Mouse (Mus musculus) midbrain, embryonic 11.5 days (tissue): ENCODE results near the gene Gna12. TPM values are rescaled to one million over a fixed set of nuclear protein-coding genes. Genes with fewer than 3 reads are reported as not detected.

Experiments
- ATAC-seq: fragments of 200-750 bp; cut with Nextera tagmentation; 2 replicates; pipeline ENCODE4 v1.8.0; 2017; ENCODE audit warnings: moderate TSS enrichment, moderate library complexity; ENCODE audit not compliant: low FRiP score
- DNase-seq: peaks from one replicate; pipeline ENCODE4 v3.0.0; 2015; ENCODE audit warnings: low spot score; ENCODE audit errors: missing footprints
- H3K27ac ChIP-seq: fragments of 300-500 bp; sonication (generic); 2 replicates; pipeline ENCODE4 v1.5.1; 2014; ENCODE audit warnings: low read depth, low read length
- H3K27me3 ChIP-seq: fragments of 300-500 bp; sonication (generic); 2 replicates; pipeline ENCODE4 v1.6.1; 2014; ENCODE audit warnings: mild to moderate bottlenecking, low read length, moderate library complexity, mixed read lengths; ENCODE audit not compliant: control insufficient read depth, insufficient read depth
- H3K36me3 ChIP-seq: fragments of 300-500 bp; sonication (generic); 2 replicates; pipeline ENCODE4 v1.6.1; 2014; ENCODE audit warnings: mild to moderate bottlenecking, low read length, moderate library complexity, mixed read lengths; ENCODE audit not compliant: control insufficient read depth, insufficient read depth
- H3K4me1 ChIP-seq: fragments of 300-500 bp; sonication (generic); 2 replicates; pipeline ENCODE4 v1.6.1; 2014; ENCODE audit warnings: low read length; ENCODE audit not compliant: control insufficient read depth, insufficient read depth
- H3K4me2 ChIP-seq: fragments of 300-500 bp; sonication (generic); 2 replicates; pipeline ENCODE4 v1.6.1; 2014; ENCODE audit warnings: mild to moderate bottlenecking, moderate library complexity
- H3K4me3 ChIP-seq: fragments of 300-500 bp; sonication (generic); 2 replicates; pipeline ENCODE4 v1.5.1; 2014; ENCODE audit warnings: low read depth, low read length
- H3K9ac ChIP-seq: fragments of 300-500 bp; sonication (generic); 2 replicates; pipeline ENCODE4 v1.6.1; 2014; ENCODE audit warnings: low read length
- H3K9me3 ChIP-seq: fragments of 300-500 bp; sonication (generic); 2 replicates; pipeline ENCODE4 v1.6.1; 2016; ENCODE audit warnings: low read length; ENCODE audit not compliant: control insufficient read depth
- WGBS: fragments of 180-500 bp; shearing (Covaris S2); extraction: QIAGEN DNeasy Blood & Tissue Kit; methylation state at CpG from one replicate; pipeline ENCODE4 v1.1.7; 2014; 5-methylcytosine and 5-hydroxymethylcytosine counted together
- polyA plus RNA-seq: library from polyadenylated mRNA; unstranded; fragments of >200 nt; fragmentation: Nextera tagmentation; extraction: Ambion mirVana; gene quantifications from 2 replicates; pipeline ENCODE4 v1.2.1, GENCODE M21; 2014

Gene Gna12
- polyA plus RNA-seq, 1 experiment from 2014 or later: 33.4 TPM

DNA sequence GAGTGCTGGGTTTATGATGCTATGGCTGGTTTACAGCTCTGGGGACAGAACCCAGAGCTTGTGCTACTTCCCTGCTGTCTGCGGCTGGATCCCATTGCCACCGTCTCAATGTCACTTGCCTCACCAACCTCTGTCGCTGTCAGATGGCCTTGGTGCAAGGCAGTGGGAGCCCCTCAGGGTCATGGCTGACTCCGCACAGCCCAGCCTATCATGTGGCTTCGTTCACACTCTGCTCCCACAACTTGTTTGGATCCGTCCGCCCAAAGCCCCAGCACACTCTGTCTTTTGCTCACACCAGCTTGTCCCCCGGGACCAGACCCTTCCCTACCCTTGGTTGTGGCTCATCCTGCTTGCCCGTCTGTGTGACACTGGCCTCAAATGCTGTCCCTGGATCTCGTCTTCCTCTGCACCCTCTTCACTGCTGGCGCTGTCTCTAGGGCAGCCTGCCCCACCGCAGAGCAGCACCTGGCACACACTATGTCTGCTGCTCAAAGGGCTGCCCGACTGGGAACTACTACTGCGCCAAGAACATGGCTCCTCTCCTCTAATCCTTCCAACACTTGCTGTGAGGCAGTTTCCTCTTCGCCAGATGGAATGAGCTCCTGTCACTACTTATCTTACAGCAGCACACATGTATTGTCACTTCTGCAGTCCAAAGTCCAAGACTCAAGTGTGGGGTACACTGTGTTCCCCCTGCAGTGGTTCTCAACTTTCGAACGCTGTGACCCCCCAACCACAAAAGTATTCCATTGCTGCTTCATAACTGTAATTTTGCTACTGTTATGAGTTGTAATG, 103.1 kb downstream of the Gna12 start:
- H3K9me3 ChIP-seq: no peaks in the 10 kb centered on the region
- DNase-seq (no peak), ATAC-seq (no peak)
- no peaks in the 10 kb centered on the region for H3K27me3 ChIP-seq
- no peak overlapping the region for H3K4me3 ChIP-seq
- no peaks in the 10 kb centered on the region for H3K36me3 ChIP-seq
- no peak overlapping the region for H3K27ac ChIP-seq
- H3K4me2 ChIP-seq: no peak overlapping the region
- no peaks in the 10 kb centered on the region for H3K4me1 ChIP-seq
- H3K9ac ChIP-seq: no peak overlapping the region
- WGBS: 87% methylated on average over 17 of the region's 17 CpGs

DNA sequence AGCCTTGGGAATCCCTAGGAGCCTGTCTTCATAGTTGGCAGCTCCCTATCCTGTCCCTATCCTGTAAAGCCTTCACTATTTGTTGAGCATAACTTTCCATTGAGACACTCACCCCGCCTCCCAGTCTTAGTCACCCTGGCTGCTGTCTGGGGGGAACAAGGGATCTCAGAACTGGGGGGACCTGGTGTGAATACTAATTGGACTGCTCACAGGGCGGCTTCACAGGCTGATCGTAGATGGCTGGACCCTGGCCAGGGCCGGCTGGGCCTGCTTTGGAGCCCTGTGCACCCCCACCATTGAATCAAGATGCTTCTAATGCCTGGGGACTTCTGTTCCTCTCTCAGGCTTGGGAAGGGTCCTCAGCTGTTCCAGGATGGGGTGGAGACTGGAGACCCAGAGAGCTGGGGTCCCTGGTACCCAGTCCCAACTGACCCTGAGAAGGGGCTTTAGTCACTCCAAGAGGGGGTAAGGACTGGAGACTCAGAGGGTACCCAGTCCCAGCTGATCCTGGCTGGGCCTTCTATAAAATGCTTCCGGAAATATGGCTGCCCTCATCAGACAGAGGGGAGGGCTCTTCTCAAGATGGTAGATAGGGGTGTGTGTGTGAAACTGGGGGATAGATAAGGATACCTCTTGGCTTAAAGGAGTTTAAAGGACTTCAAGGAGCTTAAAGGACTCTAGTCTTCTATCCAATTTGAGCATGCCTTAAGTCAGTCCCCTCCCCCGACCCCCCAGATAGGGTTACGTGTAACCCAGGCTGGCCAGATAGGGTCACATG, 104.0 kb downstream of the Gna12 start:
- H3K36me3 ChIP-seq: no peaks in the 10 kb centered on the region
- no peak overlapping the region for H3K4me2 ChIP-seq
- no peaks in the 10 kb centered on the region for H3K27me3 ChIP-seq
- WGBS: 82% methylated on average over 7 of the region's 7 CpGs
- no peak overlapping the region for H3K4me3 ChIP-seq
- ATAC-seq (no peak), DNase-seq (no peak)
- H3K9ac ChIP-seq: no peak overlapping the region
- H3K9me3 ChIP-seq: no peaks in the 10 kb centered on the region
- H3K4me1 ChIP-seq: no peaks in the 10 kb centered on the region
- H3K27ac ChIP-seq: no peak overlapping the region

DNA sequence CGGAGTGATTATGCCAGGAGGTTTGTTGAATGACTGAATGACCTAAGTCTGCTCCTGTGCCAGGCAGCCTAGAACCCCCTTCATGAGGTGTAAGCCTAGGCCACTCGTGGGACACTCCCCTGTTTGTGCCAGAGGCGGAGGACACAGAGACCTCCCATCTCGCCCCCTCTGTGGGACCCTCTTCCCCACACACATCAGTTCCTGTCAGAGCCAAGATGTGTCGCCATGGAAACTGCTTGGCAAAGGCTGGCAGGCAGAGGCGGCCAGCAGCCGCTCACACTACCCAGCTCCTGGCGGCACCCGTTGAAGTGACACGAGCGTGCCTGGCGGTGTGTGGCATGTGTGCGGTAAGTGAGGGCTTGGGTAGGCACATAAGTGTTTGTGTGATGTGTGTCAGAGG, 106.4 kb downstream of the Gna12 start, which contains the start of gene Amz1:
Amz1 (plus strand) TSS at position 306 of the 400 bp plus-strand sequence.
- Histone ChIP-seq H3K27me3 (no peaks in the 10 kb centered on the region), H3K4me1 (no peaks in the 10 kb centered on the region), H3K4me2 (no peak within 1 kb of the TSS), H3K4me3 (no peak within 1 kb of the TSS), H3K9me3 (no peaks in the 10 kb centered on the region), H3K27ac (no peak within 1 kb of the TSS), H3K9ac (no peak within 1 kb of the TSS), H3K36me3 (0 out of 2 replicates have a peak, but pooled peaks cover 2% of the 10 kb centered on the region)
- 78% methylated on average over 13 of the region's 13 CpGs for WGBS
- DNase-seq: no peak
- ATAC-seq: no peak

DNA sequence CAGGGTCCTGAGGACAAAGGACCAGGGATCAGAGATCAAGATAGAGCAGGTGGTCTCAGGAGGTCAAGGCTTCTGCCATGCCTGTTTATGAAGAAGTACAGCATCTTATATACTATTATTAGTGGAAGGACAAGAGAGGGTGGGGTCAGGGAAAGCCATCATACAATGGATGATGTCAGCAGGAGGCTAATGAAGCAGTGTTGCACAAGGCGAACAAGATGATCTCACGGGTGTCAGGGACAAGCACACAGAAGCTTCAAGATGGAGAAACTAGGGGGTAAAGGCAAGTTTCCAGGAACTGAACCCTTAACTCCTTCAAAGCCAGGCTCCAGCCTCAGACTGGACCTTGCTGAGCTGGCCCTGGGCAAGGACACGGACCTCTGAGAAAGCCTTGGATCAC, 108.1 kb downstream of the Gna12 start:
- DNase-seq: no peak
- peaks cover 11% of the 10 kb centered on the region; the same call in 1 of the 2 replicates for H3K36me3 ChIP-seq
- H3K4me1 ChIP-seq: no peaks in the 10 kb centered on the region
- 80% methylated on average over 3 of the region's 3 CpGs for WGBS
- no peaks in the 10 kb centered on the region for H3K27me3 ChIP-seq
- H3K27ac ChIP-seq: no peak overlapping the region
- no peak overlapping the region for H3K4me3 ChIP-seq
- ATAC-seq: no peak
- H3K4me2 ChIP-seq: no peak overlapping the region
- no peak overlapping the region for H3K9ac ChIP-seq
- H3K9me3 ChIP-seq: no peaks in the 10 kb centered on the region

DNA sequence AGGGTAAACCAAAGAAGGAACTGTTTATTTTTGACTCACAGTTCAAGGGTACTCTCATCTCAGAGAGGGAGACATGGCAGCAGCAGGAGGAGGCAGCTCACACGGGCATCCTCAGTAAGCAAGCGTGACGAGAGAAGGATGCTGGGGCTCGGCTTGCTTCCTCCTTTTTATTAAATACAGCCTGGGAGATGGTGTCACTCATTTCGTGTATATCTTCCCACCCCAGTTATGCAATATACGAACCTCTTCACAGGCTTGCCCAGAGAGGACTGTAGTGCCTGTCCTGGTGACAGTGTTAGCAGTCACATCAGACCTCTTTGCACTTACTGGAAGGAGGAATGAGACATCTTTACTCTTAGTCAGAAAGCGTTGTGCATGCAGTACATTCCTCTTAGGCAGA, 109.5 kb downstream of the Gna12 start:
- Histone ChIP-seq H3K4me2 (no peak overlapping the region), H3K36me3 (peaks cover 13% of the 10 kb centered on the region; the same call in 1 of the 2 replicates), H3K9ac (no peak overlapping the region), H3K27me3 (no peaks in the 10 kb centered on the region), H3K9me3 (no peaks in the 10 kb centered on the region), H3K4me1 (no peaks in the 10 kb centered on the region), H3K27ac (no peak overlapping the region), H3K4me3 (no peak overlapping the region)
- DNase-seq (no peak), ATAC-seq (no peak)
- WGBS: 81% methylated on average over 7 of the region's 7 CpGs

DNA sequence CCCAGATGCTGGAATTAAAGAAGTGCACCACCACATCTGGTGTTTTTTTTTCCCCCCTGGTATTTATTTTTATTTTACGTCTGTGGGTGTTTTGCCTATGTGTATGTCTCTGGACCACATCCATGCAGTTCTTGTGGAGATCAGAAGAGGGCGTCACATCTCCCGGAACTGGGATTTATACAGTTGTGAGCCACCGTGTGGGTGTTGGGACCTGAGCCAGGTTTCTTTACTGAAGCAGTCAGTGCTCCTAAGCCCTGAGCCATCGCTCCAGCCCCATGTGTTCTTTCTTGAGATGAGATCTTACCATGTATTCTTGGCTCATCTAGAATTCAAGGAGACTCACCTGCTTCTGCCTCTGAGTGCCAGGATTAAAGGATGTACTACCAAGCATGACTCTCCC, 119.2 kb downstream of the Gna12 start:
- ATAC-seq (no peak), DNase-seq (no peak)
- no peak overlapping the region for H3K27ac ChIP-seq
- no peaks in the 10 kb centered on the region for H3K27me3 ChIP-seq
- H3K4me1 ChIP-seq: 0 out of 2 replicates have a peak, but pooled peaks cover under 1% of the 10 kb centered on the region
- WGBS: 88% methylated on average over 5 of the region's 5 CpGs
- no peak overlapping the region for H3K9ac ChIP-seq
- H3K36me3 ChIP-seq: peaks cover 18% of the 10 kb centered on the region
- no peak overlapping the region for H3K4me2 ChIP-seq
- no peaks in the 10 kb centered on the region for H3K9me3 ChIP-seq
- H3K4me3 ChIP-seq: no peak overlapping the region

DNA sequence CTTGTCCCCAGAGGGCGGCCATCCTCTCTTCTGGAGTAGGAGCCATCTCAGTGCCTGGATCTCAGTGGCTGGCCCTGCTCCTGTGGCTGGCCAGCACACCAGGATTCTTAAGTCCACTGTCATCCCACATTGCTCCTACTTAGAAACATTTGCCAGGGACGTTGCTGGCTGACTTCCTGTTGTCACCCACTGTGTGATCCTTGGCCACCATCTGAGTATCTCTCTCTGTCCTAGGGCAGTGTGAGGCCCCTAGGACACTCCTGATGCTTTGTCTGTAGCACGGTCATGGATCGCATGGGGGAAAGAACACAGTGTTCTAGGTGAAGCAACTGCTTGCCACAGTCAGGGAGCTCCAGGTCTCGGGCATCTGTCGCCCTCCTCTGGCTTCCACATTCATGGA, 119.9 kb downstream of the Gna12 start:
- H3K4me1 ChIP-seq: peaks cover 7% of the 10 kb centered on the region
- no peaks in the 10 kb centered on the region for H3K27me3 ChIP-seq
- DNase-seq (no peak), ATAC-seq (no peak)
- H3K4me2 ChIP-seq: no peak overlapping the region
- 95% methylated on average over 6 of the region's 6 CpGs for WGBS
- no peaks in the 10 kb centered on the region for H3K9me3 ChIP-seq
- H3K36me3 ChIP-seq: peaks cover 18% of the 10 kb centered on the region
- H3K9ac ChIP-seq: no peak overlapping the region
- H3K27ac ChIP-seq: no peak overlapping the region
- no peak overlapping the region for H3K4me3 ChIP-seq
